Mouse (Mus musculus): ENCODE measurements around the gene Sco2. TPM values are rescaled to one million over a fixed set of nuclear protein-coding genes. Genes with fewer than 3 reads are reported as not detected.

Gene Sco2
- polyA plus RNA-seq (2012; ENCODE audit: insufficient read depth, insufficient read length, missing spikeins): 22.7 and 24.0 TPM in 2 replicates

DNA sequence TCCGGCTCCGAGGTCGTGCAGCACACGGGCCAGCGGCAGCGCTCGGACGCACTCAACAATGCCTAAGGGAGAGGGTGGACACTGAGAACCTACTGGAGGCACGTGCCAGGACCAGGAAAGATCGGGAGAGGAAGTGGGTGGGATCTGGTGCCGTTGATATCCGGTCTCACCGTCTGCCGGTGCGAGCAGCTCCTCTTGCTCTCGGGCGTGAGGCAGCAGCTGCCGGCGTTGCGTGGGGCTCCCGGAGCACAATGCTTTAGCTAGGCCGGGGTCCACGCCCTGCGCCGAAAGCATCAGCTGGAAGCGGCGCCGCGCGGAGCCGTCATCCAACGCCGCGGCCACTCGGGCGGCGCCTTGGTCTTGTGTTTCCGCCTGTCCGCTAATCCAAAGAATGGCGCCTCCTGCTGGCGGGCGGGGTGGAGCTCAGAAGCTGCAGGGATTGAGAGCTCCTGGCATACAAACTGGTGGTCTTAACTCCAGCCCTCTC, at the start of gene Sco2:
Gene Sco2 (minus strand): TSS at position 85 of the 487 bp plus-strand sequence.
- H3K4me1 ChIP-seq (ENCODE audit: control insufficient read depth, insufficient read depth, insufficient read length, low read length): peaks cover 6% of the 10 kb centered on the region; the same call in 1 of the 2 replicates
- H3K4me3 ChIP-seq (ENCODE audit: insufficient read depth, low read depth, low read length): peak within 1 kb of the TSS; percentile 87
- H3K27ac ChIP-seq (replicated peaks; ENCODE audit: low read depth, low read length): peak within 1 kb of the TSS; percentile 94

DNA sequence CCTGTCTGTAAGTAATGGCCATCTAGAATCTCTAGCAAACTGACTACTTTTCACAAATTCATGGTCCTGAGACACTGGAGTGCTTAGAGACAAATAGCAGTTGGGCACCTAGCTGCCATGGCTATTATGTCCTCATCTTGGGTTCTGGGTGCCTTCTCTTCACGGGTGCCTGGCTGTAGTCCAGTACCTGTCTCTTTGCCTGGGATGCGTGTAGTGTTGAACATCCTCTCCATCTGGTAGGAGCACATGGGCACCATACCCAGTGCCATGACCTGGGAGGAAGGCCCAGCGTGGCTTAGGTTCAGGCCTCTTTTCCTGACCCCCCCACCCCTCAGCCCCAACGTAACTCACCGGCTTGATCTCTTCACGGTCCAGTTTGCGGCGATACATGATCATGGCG, 48.3 kb upstream of the Sco2 start:
- Histone ChIP-seq H3K27ac (replicated peaks; ENCODE audit: low read depth, low read length) (peak overlapping the region; percentile 54), H3K4me3 (ENCODE audit: insufficient read depth, low read depth, low read length) (peak overlapping the region; percentile 19), H3K4me1 (ENCODE audit: control insufficient read depth, insufficient read depth, insufficient read length, low read length) (peaks cover 5% of the 10 kb centered on the region; the same call in 1 of the 2 replicates)

DNA sequence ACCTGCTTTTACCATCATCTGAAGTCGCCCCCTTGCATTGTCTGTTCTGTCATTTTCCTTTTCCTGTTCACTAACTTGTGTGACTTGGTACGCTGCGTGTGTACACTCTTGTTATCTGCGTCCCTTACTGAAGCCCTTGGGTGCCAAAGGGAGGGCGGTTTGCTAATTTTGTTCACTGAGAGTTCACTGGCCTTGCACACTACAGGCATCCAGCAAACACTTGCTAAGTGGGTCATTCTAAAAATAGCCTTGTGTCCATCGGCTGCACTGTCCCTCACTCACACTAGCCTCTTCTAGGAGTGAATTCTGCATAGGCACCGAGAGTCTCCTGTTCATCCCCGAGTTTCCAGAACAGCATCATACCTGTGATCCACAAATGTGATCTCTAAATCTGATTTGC, 41.6 kb upstream of the Sco2 start:
- H3K4me3 ChIP-seq (ENCODE audit: insufficient read depth, low read depth, low read length): no peak overlapping the region
- H3K4me1 ChIP-seq (ENCODE audit: control insufficient read depth, insufficient read depth, insufficient read length, low read length): 0 out of 2 replicates have a peak, but pooled peaks cover 2% of the 10 kb centered on the region
- H3K27ac ChIP-seq (replicated peaks; ENCODE audit: low read depth, low read length): 0 out of 2 replicates have a peak overlapping the region, but pooled peaks have one; percentile 1

DNA sequence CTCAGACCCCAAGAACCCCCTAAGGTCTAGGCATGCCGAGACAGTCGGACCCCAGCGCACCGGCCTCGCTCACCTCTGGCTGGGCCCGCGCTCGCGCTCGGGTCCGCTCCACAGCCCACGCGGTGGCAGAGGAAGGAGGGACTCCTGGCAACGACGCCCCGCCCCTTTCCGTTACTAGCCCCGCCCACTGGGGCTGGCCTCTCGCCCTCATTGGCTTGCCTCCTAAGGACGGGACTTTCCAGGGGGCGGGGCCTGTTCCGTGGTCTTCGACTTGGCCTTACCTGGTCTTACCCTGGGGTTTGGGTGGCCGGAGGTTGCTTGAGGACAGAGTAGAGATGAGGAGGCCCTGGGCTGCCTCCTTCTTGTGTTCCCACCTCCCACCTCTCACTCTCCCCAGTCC, 36.5 kb upstream of the Sco2 start, which contains the start of gene Syce3:
Gene Syce3 (minus strand): TSS at position 386 of the 400 bp plus-strand sequence.
- no peaks in the 10 kb centered on the region for H3K4me1 ChIP-seq (ENCODE audit: control insufficient read depth, insufficient read depth, insufficient read length, low read length)
- H3K4me3 ChIP-seq (ENCODE audit: insufficient read depth, low read depth, low read length): no peak within 1 kb of the TSS
- H3K27ac ChIP-seq (replicated peaks; ENCODE audit: low read depth, low read length): no peak within 1 kb of the TSS

DNA sequence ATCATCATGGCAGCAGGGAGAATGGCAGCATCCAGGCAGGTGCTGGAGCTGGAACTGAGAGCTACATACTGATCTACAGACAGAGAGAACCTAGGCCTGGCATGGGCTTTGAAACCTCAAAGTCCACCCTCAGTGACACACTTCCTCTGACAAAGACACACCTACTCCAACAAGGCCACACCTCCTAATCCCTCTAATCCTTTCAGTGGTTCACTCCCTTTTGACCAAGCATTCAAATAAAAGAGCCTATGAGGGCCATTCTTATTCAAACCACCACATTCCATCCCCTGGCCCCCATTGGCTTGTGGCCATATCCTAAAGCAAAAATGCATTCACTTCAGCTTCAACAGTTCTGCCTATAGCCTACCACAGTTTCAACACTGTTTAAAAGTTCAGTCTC, 33.0 kb upstream of the Sco2 start:
- H3K27ac ChIP-seq (replicated peaks; ENCODE audit: low read depth, low read length): no peak overlapping the region
- no peak overlapping the region for H3K4me3 ChIP-seq (ENCODE audit: insufficient read depth, low read depth, low read length)
- H3K4me1 ChIP-seq (ENCODE audit: control insufficient read depth, insufficient read depth, insufficient read length, low read length): no peaks in the 10 kb centered on the region

DNA sequence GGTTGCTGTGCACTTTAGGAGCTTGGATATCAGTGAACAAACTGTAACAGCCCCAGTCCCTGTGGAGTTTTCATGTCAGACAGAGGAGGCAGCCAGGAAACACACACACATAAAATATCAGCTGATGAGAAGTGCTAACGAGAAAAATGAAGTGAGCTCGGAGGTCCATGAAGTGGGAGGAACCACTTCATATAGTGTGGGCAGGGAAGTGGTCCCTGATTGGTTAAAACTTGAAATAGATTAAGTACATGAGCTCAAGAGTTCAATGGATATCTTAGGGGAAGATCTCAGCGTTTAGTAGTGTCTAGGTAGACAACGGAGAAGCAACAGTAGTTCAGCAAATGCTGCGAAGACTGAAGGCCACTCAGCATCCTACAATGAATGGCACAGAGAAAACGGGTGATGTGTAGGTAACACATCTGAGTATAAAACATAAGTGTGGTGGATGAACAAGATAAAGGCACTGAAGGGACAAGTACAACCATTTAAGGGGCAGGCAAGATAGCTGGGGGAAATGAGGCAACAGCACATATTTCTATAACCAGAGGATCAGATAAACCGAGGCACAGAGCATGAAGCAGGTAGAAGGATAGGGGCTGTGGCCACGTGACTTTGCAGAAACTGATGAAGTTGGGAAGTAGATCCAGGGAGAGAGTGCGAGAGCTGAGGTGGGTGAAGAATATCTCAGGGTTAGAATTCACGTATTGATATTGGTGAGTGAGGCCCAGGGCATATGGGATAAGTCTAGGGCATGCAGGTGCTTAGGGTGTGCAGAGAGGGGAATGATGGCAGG, 31.4 kb upstream of the Sco2 start:
- Histone ChIP-seq H3K4me3 (ENCODE audit: insufficient read depth, low read depth, low read length) (no peak overlapping the region), H3K27ac (replicated peaks; ENCODE audit: low read depth, low read length) (no peak overlapping the region), H3K4me1 (ENCODE audit: control insufficient read depth, insufficient read depth, insufficient read length, low read length) (no peaks in the 10 kb centered on the region)

GRCm38 (mm10) chr15:89402471-89402870, 28.8 kb upstream of the Sco2 start:
- Histone ChIP-seq H3K4me3 (ENCODE audit: insufficient read depth, low read depth, low read length) (no peak overlapping the region), H3K4me1 (ENCODE audit: control insufficient read depth, insufficient read depth, insufficient read length, low read length) (no peaks in the 10 kb centered on the region), H3K27ac (replicated peaks; ENCODE audit: low read depth, low read length) (no peak overlapping the region)

DNA sequence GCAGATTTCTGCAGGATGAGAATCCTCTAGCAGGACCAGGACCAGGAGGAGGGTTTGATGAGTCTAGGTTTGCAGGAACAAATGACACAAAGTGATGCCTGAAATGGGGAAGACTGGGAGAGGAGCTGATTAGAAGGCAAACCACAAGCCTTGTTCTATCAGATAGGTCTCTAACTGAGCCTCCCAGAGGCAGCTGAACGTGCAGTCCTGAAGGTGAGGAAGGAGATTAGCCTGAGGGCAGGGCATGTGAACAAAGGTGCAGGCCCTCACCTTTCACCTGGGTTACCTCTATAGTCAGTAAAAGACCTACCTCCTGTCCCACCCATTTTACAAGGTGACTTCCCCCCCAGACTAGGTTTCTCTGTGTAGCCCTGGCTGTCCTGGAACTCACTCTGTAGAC, 26.1 kb upstream of the Sco2 start:
- no peak overlapping the region for H3K4me3 ChIP-seq (ENCODE audit: insufficient read depth, low read depth, low read length)

DNA sequence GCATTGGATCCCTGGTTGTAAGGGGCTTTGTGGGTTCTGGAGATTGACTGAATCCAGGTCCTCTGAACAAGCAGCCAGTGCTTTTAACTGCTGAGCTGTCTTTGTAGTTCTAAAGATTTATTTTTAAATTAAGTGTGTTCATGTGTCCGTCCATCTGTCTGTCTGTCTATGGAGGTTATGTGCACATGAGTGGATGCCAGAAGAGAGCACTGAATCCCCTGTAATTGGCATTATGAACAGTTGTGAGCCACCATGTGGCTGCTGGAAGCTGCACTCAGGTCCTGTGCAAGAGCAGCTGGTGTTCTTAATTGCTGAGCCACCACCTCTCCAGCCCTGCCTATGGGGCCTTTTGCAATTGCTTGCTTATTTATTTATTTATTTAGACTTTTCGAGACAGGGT, 24.5 kb upstream of the Sco2 start:
- Histone ChIP-seq H3K4me3 (ENCODE audit: insufficient read depth, low read depth, low read length) (no peak overlapping the region), H3K27ac (replicated peaks; ENCODE audit: low read depth, low read length) (no peak overlapping the region), H3K4me1 (ENCODE audit: control insufficient read depth, insufficient read depth, insufficient read length, low read length) (no peaks in the 10 kb centered on the region)

More for the DNA sequence above, 26.1 kb upstream of the Sco2 start:
- no peaks in the 10 kb centered on the region for H3K4me1 ChIP-seq (ENCODE audit: control insufficient read depth, insufficient read depth, insufficient read length, low read length)
- H3K27ac ChIP-seq (replicated peaks; ENCODE audit: low read depth, low read length): no peak overlapping the region

DNA sequence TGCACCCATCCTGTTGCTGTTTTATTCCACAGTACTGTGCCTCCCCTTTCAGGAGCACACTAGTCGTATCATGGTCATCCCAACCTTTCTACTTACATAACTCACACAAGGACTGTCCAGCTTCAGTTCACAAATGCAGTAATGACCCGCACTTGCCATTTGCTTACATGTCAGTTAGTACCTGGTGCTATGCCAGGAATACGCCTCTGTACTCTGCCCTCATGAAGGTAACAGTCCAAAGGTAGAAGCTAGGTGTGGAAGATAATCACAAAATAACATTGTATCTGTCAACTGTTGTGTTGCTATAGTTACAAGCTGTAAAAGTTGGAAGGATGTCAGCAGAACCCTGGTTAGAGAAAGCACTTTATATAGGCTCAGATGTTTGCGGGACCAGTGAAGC, 23.2 kb upstream of the Sco2 start:
- Histone ChIP-seq H3K4me1 (ENCODE audit: control insufficient read depth, insufficient read depth, insufficient read length, low read length) (no peaks in the 10 kb centered on the region), H3K27ac (replicated peaks; ENCODE audit: low read depth, low read length) (no peak overlapping the region), H3K4me3 (ENCODE audit: insufficient read depth, low read depth, low read length) (no peak overlapping the region)

DNA sequence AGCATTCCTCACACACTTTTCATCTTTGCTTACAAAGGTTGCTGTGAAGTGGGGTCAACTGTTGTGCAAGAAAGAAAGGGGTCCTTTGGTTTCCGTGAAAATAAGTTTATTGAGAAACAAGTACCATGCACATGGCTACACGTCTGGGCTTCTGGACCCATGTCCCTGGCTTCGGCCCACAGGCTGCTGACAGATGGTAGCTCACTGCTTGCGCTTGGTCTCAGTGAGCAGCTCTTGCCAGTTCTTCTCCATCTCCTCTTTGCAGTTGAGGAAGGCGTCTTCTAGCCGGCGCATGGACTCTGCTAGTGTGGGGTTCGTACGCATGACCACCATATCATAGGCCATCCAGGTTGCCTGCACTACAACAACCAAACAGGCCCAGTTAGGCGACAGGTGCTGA, 16.4 kb upstream of the Sco2 start:
- H3K4me1 ChIP-seq (ENCODE audit: control insufficient read depth, insufficient read depth, insufficient read length, low read length): no peaks in the 10 kb centered on the region
- H3K4me3 ChIP-seq (ENCODE audit: insufficient read depth, low read depth, low read length): no peak overlapping the region
- no peak overlapping the region for H3K27ac ChIP-seq (replicated peaks; ENCODE audit: low read depth, low read length)

DNA sequence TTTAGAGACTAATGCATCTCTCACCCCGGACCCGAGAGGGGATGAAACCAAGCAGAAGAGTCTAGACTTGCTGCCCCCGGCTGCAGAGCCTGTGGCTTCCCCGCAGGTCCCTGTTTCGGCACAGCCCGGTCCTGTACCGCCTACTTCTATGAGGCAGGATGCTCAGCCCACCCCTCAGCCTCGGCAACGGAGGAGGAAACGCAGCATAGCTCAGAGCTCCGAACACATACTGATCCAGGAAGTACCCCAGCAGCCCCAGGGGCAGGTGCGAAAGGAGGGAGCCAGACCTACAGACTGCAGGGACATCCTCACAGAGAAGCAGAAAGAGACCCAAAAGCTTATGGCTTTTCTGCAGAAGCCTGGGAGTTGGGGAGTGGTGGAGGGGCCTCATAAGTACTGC, 13.5 kb upstream of the Sco2 start:
- no peaks in the 10 kb centered on the region for H3K4me1 ChIP-seq (ENCODE audit: control insufficient read depth, insufficient read depth, insufficient read length, low read length)
- no peak overlapping the region for H3K27ac ChIP-seq (replicated peaks; ENCODE audit: low read depth, low read length)
- no peak overlapping the region for H3K4me3 ChIP-seq (ENCODE audit: insufficient read depth, low read depth, low read length)

GRCm38 (mm10) chr15:89384617-89385016, 11.0 kb upstream of the Sco2 start, which contains the start of gene Klhdc7b:
Gene Klhdc7b, plus strand, starts transcription at chr15:89384917.
- H3K4me3 ChIP-seq (ENCODE audit: insufficient read depth, low read depth, low read length): no peak within 1 kb of the TSS
- no peak within 1 kb of the TSS for H3K27ac ChIP-seq (replicated peaks; ENCODE audit: low read depth, low read length)
- no peaks in the 10 kb centered on the region for H3K4me1 ChIP-seq (ENCODE audit: control insufficient read depth, insufficient read depth, insufficient read length, low read length)

- H3K4me3 ChIP-seq (ENCODE audit: insufficient read depth, low read depth, low read length): peak overlapping the region; percentile 70
- no peaks in the 10 kb centered on the region; the same call in 1 of the 2 replicates for H3K4me1 ChIP-seq (ENCODE audit: control insufficient read depth, insufficient read depth, insufficient read length, low read length)
- peak overlapping the region; percentile 91 for H3K27ac ChIP-seq (replicated peaks; ENCODE audit: low read depth, low read length)
Observed at GRCm38 (mm10) chr15:89379429-89379828, 5.8 kb upstream of the Sco2 start.

DNA sequence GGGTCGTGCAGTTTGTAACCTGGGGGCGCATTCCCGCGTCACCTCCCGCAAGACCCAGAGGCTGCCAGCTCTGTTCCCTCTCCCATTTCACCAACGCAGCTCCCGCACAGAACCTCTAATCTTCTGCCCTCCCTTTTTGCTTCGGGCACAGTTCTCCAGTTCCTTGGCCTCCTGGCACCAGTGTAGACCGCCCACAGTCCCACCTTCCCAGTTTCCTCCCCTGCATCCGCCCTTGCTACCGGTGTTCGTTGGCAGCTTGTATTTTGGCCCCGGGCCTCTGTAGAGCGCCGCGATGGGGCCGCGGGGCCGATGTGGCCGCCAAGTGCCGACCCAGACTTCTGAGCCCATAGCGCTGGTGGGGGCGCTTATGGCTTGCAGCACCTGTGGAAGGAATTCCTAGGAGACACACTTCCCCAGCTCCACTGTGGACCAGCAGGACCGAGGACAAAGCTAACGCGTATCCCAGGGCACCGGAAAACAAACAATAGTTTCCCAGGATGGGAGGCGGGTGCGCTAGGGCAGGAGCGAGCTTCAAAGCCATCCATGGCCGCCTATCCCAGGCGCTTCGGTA, 5.3 kb upstream of the Sco2 start, which contains the start of gene Odf3b:
Gene Odf3b (minus strand): TSS at position 452 of the 571 bp plus-strand sequence.
- Histone ChIP-seq H3K4me3 (ENCODE audit: insufficient read depth, low read depth, low read length) (peak within 1 kb of the TSS; percentile 70), H3K27ac (replicated peaks; ENCODE audit: low read depth, low read length) (peak within 1 kb of the TSS; percentile 91), H3K4me1 (ENCODE audit: control insufficient read depth, insufficient read depth, insufficient read length, low read length) (no peaks in the 10 kb centered on the region; the same call in 1 of the 2 replicates)

Data from brown adipose tissue, adult 24 weeks (tissue).